Mouse (Mus musculus) urinary bladder, postnatal 14 days (tissue): ENCODE results near the gene Vmn1r188.
"Not testable (repeated sequence)": the region's sequence is repeated elsewhere in the genome, so short reads cannot be mapped to it uniquely, and the experiment has no call there.

Experiments used
- DNase-seq: peaks from one replicate; pipeline ENCODE4 v3.0.0; 2021; ENCODE audit warnings: low spot score

Vmn1r188 gene

GRCm38 (mm10) chr13:22049737-22050440, 34.4 kb upstream of the Vmn1r188 start:
- no peak for DNase-seq

- peak; percentile 92 for DNase-seq
Measured at GRCm38 (mm10) chr13:22050591-22051522, 33.4 kb upstream of the Vmn1r188 start.

- no peak for DNase-seq
Measured at GRCm38 (mm10) chr13:22051523-22051859, 32.7 kb upstream of the Vmn1r188 start.

GRCm38 (mm10) chr13:22053754-22054153, 30.5 kb upstream of the Vmn1r188 start:
- DNase-seq = no peak

GRCm38 (mm10) chr13:22061422-22061821, 22.8 kb upstream of the Vmn1r188 start:
- no peak for DNase-seq

- no peak for DNase-seq
Measured at GRCm38 (mm10) chr13:22063468-22063867, 20.8 kb upstream of the Vmn1r188 start.

GRCm38 (mm10) chr13:22105724-22106123, 21.5 kb downstream of the Vmn1r188 start, which contains the start of gene Vmn1r189:
Vmn1r189 (minus strand) TSS chr13:22105824.
- DNase-seq = not testable (repeated sequence)

- not testable (repeated sequence) for DNase-seq
Measured at GRCm38 (mm10) chr13:22136495-22137293, 52.5 kb downstream of the Vmn1r188 start.
